Mouse (Mus musculus): ENCODE results near the gene Smo.
A peak's percentile ranks its signal among the peaks of the same experiment; 100 is the strongest.

Smo gene

GRCm38 (mm10) chr6:29735336-29735688 lies at the start of gene Smo:
TSS of gene Smo (plus strand) at chr6:29735503.
- DNase-seq, result peak; percentile 74 to 78

- no peak for DNase-seq
Observed at GRCm38 (mm10) chr6:29685952-29686351, 49.4 kb upstream of the Smo start.

- DNase-seq, result no peak
Observed at GRCm38 (mm10) chr6:29689458-29689857, 45.8 kb upstream of the Smo start.

GRCm38 (mm10) chr6:29693953-29694352 lies 41.4 kb upstream of the Smo start, which contains the start of gene Tspan33:
TSS of gene Tspan33 (plus strand) at chr6:29694222.
- DNase-seq, result peak; percentile 95

GRCm38 (mm10) chr6:29694375-29695289 lies 40.7 kb upstream of the Smo start:
- no peak for DNase-seq

GRCm38 (mm10) chr6:29695290-29695674 lies 40.0 kb upstream of the Smo start:
- DNase-seq, result no peak

- peak in 1 of 2 experiments; percentile 10 for DNase-seq
Observed at GRCm38 (mm10) chr6:29695975-29696374, 39.3 kb upstream of the Smo start.

- DNase-seq, result no peak
Observed at GRCm38 (mm10) chr6:29697139-29697538, 38.2 kb upstream of the Smo start.

- no peak for DNase-seq
Observed at GRCm38 (mm10) chr6:29697548-29697947, 37.8 kb upstream of the Smo start.

- DNase-seq, result no peak
Observed at GRCm38 (mm10) chr6:29699085-29699745, 36.1 kb upstream of the Smo start.

- no peak for DNase-seq
Observed at GRCm38 (mm10) chr6:29701051-29701450, 34.3 kb upstream of the Smo start.

- DNase-seq, result no peak
Observed at GRCm38 (mm10) chr6:29702126-29702525, 33.2 kb upstream of the Smo start.

GRCm38 (mm10) chr6:29704143-29704542 lies 31.2 kb upstream of the Smo start:
- DNase-seq, result no peak

GRCm38 (mm10) chr6:29707902-29708301 lies 27.4 kb upstream of the Smo start:
- no peak for DNase-seq

- DNase-seq, result no peak
Observed at GRCm38 (mm10) chr6:29711318-29711717, 24.0 kb upstream of the Smo start.

- peak in 1 of 2 experiments; percentile 33 for DNase-seq
Observed at GRCm38 (mm10) chr6:29712011-29712584, 23.2 kb upstream of the Smo start.

GRCm38 (mm10) chr6:29716624-29717365 lies 18.5 kb upstream of the Smo start:
- DNase-seq, result no peak

GRCm38 (mm10) chr6:29717541-29717940 lies 17.8 kb upstream of the Smo start:
- no peak for DNase-seq

- peak in 1 of 2 experiments; percentile 30 for DNase-seq
Observed at GRCm38 (mm10) chr6:29717952-29718521, 17.3 kb upstream of the Smo start.

GRCm38 (mm10) chr6:29718894-29719329 lies 16.4 kb upstream of the Smo start:
- peak; percentile 48 to 51 for DNase-seq

- DNase-seq, result no peak
Observed at GRCm38 (mm10) chr6:29721890-29722289, 13.4 kb upstream of the Smo start.

GRCm38 (mm10) chr6:29726576-29727200 lies 8.6 kb upstream of the Smo start:
- DNase-seq, result no peak

Measured in lung, adult 18-20 months (tissue).